Mouse (Mus musculus) adrenal gland, postnatal 4 days (tissue): ENCODE measurements around the gene Cct7. TPM values are rescaled to one million over a fixed set of nuclear protein-coding genes. Genes with fewer than 3 reads are reported as not detected.

Experiments
- DNase-seq, 2 experiments: peaks; one replicate each; pipeline ENCODE4 v3.0.0; 2021 to 2022; ENCODE audit warnings: low spot score in 2 of 2, mixed read lengths in 2 of 2
- total RNA-seq, 2 experiments: library from RNA; stranded (reverse); gene quantifications; 2 replicates each; pipeline ENCODE4 v1.2.3; 2021

Gene Cct7
- total RNA-seq, 2 experiments from 2014 or later = 238 to 245 TPM

DNA sequence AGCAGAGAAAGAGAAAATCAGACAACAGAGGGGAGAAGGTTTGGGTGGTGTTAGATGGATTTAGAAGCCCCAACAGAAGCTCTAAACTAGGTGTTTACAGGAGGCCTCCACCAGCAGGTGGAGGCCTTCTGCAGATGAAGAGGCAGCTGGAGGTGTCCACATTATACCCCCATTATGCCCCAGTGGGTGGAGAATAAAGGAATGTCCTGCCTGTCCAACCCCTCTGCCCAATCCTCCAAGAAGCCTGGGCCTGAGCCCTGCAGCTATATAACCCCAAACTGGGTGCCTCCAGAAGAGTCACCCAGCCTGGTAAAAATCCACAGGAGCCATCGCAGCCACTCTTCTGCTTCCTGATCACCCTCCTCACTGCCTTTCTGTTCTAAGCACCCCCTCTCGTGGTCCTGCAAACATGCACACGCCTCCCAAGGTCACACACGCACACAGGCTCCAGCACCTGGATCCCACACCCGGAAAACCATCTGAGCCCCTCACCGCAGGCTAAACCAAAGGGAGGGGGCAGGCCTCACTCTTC, 50.3 kb downstream of the Cct7 start:
- DNase-seq = no peak

DNA sequence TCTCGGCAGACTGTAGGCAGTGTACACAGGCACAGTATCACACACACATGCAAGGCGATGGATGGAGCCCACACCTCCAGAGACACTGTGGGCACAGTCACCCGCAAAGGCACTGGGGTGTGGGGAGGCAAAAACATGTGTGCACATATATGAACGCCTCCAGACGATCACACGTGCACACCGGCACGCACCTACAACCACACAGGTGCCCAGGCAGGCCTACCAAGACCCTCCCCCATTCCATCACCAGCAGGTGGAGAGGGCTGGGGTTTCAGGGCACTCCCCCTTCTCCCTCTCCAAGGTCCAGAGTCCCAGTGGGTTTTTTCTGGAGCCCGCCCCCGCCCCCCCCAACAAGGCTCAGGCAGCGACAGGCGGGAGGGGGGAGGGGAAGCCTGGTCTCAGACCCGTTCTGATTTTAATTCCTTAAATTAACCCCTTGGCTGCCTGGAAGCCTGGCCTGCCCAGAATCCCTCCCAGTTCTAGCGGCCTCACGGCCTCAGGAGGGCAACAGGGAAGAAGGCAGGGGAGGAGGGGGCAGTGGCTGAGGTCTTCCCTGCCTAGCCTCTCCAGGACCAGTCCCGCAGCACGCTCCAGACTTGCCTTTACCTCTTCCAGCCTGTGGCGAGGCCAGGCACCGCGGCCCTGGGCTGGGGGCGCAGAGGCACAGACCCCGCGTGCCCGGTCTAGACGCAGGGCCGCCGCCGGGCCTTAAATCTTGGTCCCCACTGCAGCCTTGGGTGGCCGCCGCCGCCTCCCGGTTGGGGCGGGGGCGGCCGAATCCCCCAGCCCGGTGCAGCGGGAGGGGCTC, 51.0 kb downstream of the Cct7 start:
- no peak for DNase-seq

DNA sequence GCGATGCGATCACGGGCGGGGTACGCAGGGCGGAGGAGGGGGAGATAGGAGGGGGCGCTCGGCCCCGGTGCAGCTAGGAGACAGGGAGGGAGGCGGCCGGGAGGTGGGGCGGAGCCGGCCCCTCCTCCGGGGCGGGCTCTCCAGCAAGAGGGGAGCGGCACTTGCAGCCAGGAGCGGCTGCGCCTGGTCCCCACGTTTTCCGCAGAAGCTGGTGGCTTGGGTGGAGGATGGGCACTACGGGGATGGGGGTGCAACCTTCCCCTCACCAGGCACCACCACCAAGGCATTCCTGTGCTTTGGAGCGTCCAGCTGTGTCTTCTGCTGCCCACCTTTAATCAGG, 51.6 kb downstream of the Cct7 start, which contains the start of gene Fbxo41:
Gene Fbxo41 (minus strand): TSS at position 84 of the 340 bp plus-strand sequence.
- DNase-seq = no peak

DNA sequence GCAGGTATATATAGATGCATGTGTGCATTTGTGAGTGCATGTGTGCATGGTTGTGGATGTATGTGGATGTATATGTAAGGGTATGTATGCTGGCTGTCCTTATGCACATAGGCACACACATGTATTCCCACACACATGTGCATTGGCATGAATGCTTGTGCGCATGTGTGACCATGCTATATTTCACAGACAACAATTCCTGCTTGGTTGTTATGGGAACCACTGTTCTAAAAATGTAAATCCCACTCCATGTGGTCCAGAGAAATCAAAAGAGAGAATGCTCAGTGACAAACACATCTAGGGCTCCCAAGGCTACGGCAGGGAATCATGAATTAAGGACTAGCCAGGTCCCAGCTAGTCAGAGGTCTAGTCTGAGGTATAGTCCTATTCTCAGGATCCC, 53.6 kb downstream of the Cct7 start:
- DNase-seq = no peak

DNA sequence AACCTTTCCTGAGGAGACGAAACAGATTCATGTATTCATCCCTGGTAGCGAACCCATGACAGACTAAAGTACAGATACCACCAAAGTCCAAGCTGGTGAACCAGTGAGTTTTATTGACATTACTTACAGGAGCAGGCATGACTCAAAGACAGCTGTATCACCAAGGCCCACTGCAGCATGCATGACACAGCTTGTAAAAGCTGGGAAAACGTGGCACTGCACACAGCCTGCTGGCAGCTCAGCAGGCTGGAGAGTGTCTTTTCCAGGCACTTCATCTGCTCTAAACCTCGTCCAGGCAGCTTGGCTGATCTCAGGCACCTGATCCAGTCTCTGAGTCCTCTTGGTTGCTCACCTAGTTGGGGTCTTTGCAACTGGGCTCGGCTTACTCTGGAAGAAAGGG, 57.3 kb downstream of the Cct7 start:
- DNase-seq = no peak

GRCm38 (mm10) chr6:85510476-85510875, 59.2 kb downstream of the Cct7 start:
- no peak for DNase-seq

DNA sequence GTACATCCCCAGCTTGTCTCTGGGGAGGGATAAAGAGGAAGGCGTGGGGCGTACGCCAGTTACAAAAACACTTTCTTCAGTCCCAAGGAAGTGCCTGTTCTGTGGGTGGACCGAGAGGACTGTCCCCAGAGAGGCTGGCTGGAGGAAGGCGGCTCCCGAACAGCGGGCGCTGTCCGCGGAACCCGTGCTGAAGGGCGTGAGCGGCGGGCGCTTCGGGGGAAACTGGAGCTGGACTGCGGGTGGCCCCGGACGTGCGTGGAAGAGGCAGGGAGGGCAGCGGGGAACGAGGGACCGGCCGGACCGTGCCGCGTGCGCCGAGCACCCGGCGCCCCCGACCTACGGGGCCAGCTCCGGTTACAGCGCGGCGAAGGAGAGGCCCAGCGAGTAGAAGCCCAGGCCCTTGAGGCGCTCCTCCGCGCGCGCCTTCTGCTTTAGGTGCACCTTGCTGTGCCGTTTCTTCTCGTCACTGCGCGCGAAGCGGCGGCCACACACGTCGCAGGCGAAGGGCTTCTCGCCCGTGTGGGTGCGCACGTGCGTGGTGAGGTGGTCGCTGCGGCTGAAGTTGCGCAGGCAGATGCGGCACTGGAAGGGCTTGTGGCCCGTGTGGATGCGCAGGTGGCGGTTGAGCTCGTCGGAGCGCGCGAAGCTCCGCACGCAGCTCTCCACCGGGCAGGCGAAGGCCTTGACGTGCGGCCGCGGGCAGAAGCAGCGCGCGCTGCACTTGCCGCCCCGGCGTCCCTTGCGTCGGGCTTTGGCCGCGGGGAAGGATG, 60.2 kb downstream of the Cct7 start:
- DNase-seq = peak in 1 of 2 experiments; percentile 38

DNA sequence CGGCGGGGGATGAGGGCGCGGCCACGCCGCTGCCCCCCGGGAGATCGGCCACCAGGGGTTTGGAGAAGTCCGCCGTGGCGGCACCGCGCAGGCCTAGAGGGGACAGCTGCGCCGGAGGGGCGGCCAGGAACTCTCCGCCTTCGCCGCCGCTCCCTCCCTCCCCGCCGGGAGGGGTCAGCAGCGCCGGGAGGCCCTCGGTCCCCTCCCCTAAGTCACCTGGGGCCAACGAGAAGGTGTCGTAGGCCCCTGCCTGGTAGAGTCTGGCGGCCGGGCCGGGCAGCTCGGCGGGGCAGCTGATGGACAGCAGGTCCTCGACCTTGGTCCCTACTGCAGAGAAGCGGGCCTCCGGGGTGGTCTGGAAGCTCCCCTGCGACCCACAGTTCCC, 60.7 kb downstream of the Cct7 start:
- no peak for DNase-seq

GRCm38 (mm10) chr6:85512577-85513530, 61.5 kb downstream of the Cct7 start:
- DNase-seq = no peak

DNA sequence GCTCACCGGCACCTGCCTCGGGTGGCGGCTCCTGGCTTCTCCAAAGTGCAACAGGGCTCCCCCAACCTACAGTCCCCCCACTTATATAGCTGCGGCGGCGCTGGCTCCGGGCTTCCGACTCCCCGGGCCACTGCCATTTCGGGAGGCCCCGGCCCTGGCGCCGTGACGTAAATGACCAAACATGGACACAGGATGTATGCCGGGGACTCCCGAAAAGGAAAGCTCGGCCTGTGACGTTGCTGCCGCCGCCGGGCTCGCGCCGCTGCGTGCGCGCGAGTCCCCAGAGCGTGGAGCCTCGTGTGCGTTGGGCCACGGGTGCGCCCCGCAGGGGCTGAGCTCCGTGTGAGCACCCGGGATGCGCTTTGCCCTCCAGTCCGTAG, 62.2 kb downstream of the Cct7 start, which contains the start of gene Egr4:
Gene Egr4 (minus strand): TSS at position 59 of the 380 bp plus-strand sequence.
- no peak for DNase-seq

- DNase-seq = no peak
These were observed 64.6 kb downstream of the Cct7 start for GRCm38 (mm10) chr6:85515941-85516340.

Other genes with a start within 250 kb of the Cct7 start
- gene Sfxn5, start 118.1 kb upstream of the Cct7 start, total RNA-seq = 10 to 100 TPM; 11.8 to 12.7 TPM
- 10 to 100 TPM; 39.4 to 41.1 TPM for gene Rab11fip5, start 76.9 kb upstream of the Cct7 start, total RNA-seq
- gene Noto, start 27.6 kb upstream of the Cct7 start, total RNA-seq = not detected
- gene Smyd5, start 19.5 kb upstream of the Cct7 start, total RNA-seq = 10 to 100 TPM; 39.3 to 43.5 TPM
- 10 to 100 TPM; 14.8 to 17.4 TPM for gene Pradc1, start 456 bp downstream of the Cct7 start, total RNA-seq
- 1 to 10 TPM; 2.2 to 2.5 TPM for gene Fbxo41, start 51.5 kb downstream of the Cct7 start, total RNA-seq
- gene Egr4, start 62.1 kb downstream of the Cct7 start, total RNA-seq = under 1 TPM in 1 of 2 experiments, not detected in 1; 0.20 TPM
- 10 to 100 TPM; 13.3 to 13.9 TPM for gene Alms1, start 136.0 kb downstream of the Cct7 start, total RNA-seq